Mouse (Mus musculus): Measurements from ENCODE around the gene Clip2.
A peak's percentile ranks its signal among the peaks of the same experiment; 100 is the strongest.

Clip2 gene

GRCm38 (mm10) chr5:134522524-134522923, 29.7 kb downstream of the Clip2 start:
- no peak for DNase-seq

GRCm38 (mm10) chr5:134521806-134522205, 30.4 kb downstream of the Clip2 start:
- no peak for DNase-seq

- no peak for DNase-seq
Observed at GRCm38 (mm10) chr5:134521131-134521530, 31.1 kb downstream of the Clip2 start.

- no peak for DNase-seq
Observed at GRCm38 (mm10) chr5:134520120-134520519, 32.1 kb downstream of the Clip2 start.

GRCm38 (mm10) chr5:134519471-134519870, 32.8 kb downstream of the Clip2 start:
- no peak for DNase-seq

- DNase-seq, result no peak
Observed at GRCm38 (mm10) chr5:134512086-134512485, 40.1 kb downstream of the Clip2 start.

GRCm38 (mm10) chr5:134510266-134510665, 42.0 kb downstream of the Clip2 start:
- DNase-seq, result no peak

- DNase-seq, result no peak
Observed at GRCm38 (mm10) chr5:134508965-134509364, 43.3 kb downstream of the Clip2 start.

- DNase-seq, result no peak
Observed at GRCm38 (mm10) chr5:134507859-134508399, 44.3 kb downstream of the Clip2 start.

GRCm38 (mm10) chr5:134507307-134507706, 44.9 kb downstream of the Clip2 start:
- peak; percentile 82 for DNase-seq

GRCm38 (mm10) chr5:134505810-134506292, 46.4 kb downstream of the Clip2 start:
- DNase-seq, result no peak

GRCm38 (mm10) chr5:134502591-134502990, 49.6 kb downstream of the Clip2 start:
- DNase-seq, result no peak

GRCm38 (mm10) chr5:134501453-134501852, 50.8 kb downstream of the Clip2 start:
- DNase-seq, result no peak

- DNase-seq, result no peak
Observed at GRCm38 (mm10) chr5:134500681-134501080, 51.6 kb downstream of the Clip2 start.

GRCm38 (mm10) chr5:134500062-134500461, 52.2 kb downstream of the Clip2 start:
- peak; percentile 60 for DNase-seq

GRCm38 (mm10) chr5:134497026-134497425, 55.2 kb downstream of the Clip2 start:
- DNase-seq, result no peak

- no peak for DNase-seq
Observed at GRCm38 (mm10) chr5:134495796-134496195, 56.4 kb downstream of the Clip2 start.

GRCm38 (mm10) chr5:134494142-134494541, 58.1 kb downstream of the Clip2 start:
- peak; percentile 89 for DNase-seq

GRCm38 (mm10) chr5:134492956-134493355, 59.3 kb downstream of the Clip2 start:
- no peak for DNase-seq

GRCm38 (mm10) chr5:134491712-134492417, 60.4 kb downstream of the Clip2 start:
- DNase-seq, result peak; percentile 78

- no peak for DNase-seq
Observed at GRCm38 (mm10) chr5:134491206-134491605, 61.0 kb downstream of the Clip2 start.

- peak; percentile 27 for DNase-seq
Observed at GRCm38 (mm10) chr5:134490465-134490864, 61.8 kb downstream of the Clip2 start.

- no peak for DNase-seq
Observed at GRCm38 (mm10) chr5:134489583-134489982, 62.7 kb downstream of the Clip2 start.

- no peak for DNase-seq
Observed at GRCm38 (mm10) chr5:134488596-134488995, 63.6 kb downstream of the Clip2 start.

- no peak for DNase-seq
Observed at GRCm38 (mm10) chr5:134488042-134488441, 64.2 kb downstream of the Clip2 start.

Data from cerebellum, adult 8-10 months (tissue).